Mouse (Mus musculus) liver, adult 2 months (tissue): ENCODE data around the gene Mlf2.

Experiments
- CTCF ChIP-seq: fragments of 200-500 bp; IDR thresholded peaks from 2 replicates; pipeline ENCODE4 v1.5.1; 2011; ENCODE audit warnings: low read depth, low read length, control low read depth
- POLR2A ChIP-seq: fragments of 200-500 bp; IDR thresholded peaks from 2 replicates; pipeline ENCODE4 v1.6.1; 2011; ENCODE audit warnings: low read length, control low read depth; ENCODE audit not compliant: insufficient read depth; ENCODE audit errors: extremely low read depth

DNA sequence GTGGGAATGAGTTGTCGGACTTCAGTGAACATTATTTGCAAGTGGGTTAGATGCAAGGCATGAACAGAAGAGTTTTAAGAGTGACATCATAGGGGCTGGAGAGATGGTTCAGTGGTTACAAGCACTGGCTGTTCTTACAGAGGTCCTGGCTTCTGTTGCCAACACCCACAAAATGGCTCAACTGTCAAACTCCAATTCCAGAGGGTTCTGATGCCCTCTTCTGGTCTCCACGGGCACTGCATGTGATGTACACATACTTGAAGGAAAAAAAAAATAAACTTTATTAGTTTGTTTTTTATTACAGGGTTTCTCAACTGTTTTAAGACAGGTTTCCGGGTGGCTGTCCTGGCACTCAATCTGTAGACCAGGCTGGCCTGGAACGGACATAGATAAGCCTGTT, 36.6 kb downstream of the Mlf2 start:
- TF ChIP-seq CTCF: peak; percentile 29; the same call in 1 of the 2 replicates
- no peak for TF ChIP-seq POLR2A
